Mouse (Mus musculus): ENCODE measurements around the gene Helz.

GRCm38 (mm10) chr11:107592575-107592974, 44.8 kb downstream of the Helz start:
- TF ChIP-seq POLR2A (IDR thresholded peaks at IDR 0.05; ENCODE audit: borderline replicate concordance, extremely low read depth, insufficient read depth, insufficient read length, poor library complexity, severe bottlenecking) (no peak), CTCF (IDR thresholded peaks at IDR 0.05; ENCODE audit: borderline replicate concordance, extremely low read depth, insufficient read depth, insufficient read length) (no peak)

Measured in brain, embryonic 14.5 days (tissue).